Mouse (Mus musculus) thymus, adult 2 months (tissue): ENCODE data around the gene Med28.

Experiments used
- CTCF ChIP-seq: fragments of 200-500 bp; IDR thresholded peaks from 2 replicates; pipeline ENCODE4 v1.5.1; 2012; ENCODE audit warnings: mild to moderate bottlenecking, control low read depth, low read length, moderate library complexity, borderline replicate concordance; ENCODE audit not compliant: control insufficient read depth, poor library complexity, insufficient read depth; ENCODE audit errors: extremely low read depth
- POLR2A ChIP-seq: fragments of 200-500 bp; IDR thresholded peaks from 2 replicates; pipeline ENCODE4 v1.6.1; 2012; ENCODE audit warnings: mild to moderate bottlenecking, low read length, control low read depth, moderate library complexity; ENCODE audit not compliant: control insufficient read depth, poor library complexity, insufficient read depth; ENCODE audit errors: extremely low read depth

DNA sequence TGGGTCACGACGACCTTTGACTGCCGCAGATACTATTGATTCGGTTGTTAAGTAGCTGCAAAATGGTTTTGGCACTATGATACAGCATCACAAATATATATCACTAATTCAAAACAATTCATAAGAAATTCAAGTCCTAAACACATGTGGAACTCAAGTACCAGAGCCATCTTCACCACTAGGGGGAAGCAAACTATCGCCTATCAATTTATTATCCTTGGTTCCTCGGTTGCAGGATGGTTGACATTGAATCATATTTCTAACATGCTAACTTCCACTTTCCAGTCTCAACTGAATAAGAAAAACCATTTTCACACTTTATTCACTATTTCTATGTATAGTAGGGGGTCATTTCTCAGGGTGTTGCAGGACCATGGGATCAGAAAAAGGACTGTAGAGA lies 45.8 kb upstream of the Med28 start:
- no peak for TF ChIP-seq POLR2A
- TF ChIP-seq CTCF = no peak
